ENCODE assay signal across 10 mouse cellular contexts in genomic region chr14:17005194-17006018, GRCm38 (mm10).
DNase-seq lines count a peak whose midpoint lies in the region; ATAC-seq and TF ChIP-seq lines count a peak whose summit lies in the region.
"Had no signal": no experiment of that assay in that cellular context is flagged by ENCODE, and none has a peak within 500 bp of the region (broad histone marks: within the 10 kb centered on the region; RNA-seq: fewer than 3 reads in every experiment).

No protein-coding gene starts in this region.

- no peak overlapping the region for H3K4me2 ChIP-seq in intestine, embryonic 14.5 days (ENCODE audit: low read length)
- no peak overlapping the region for H3K4me2 ChIP-seq in intestine, postnatal 0 days (replicated peaks; ENCODE audit: low read depth)
- no peak overlapping the region for H3K4me2 ChIP-seq in embryonic facial prominence, embryonic 15.5 days (replicated peaks)

- no peaks in the 10 kb centered on the region for H3K9me3 ChIP-seq in intestine, embryonic 14.5 days (ENCODE audit: control insufficient read depth, low read length)
- no peaks in the 10 kb centered on the region for H3K9me3 ChIP-seq in intestine, postnatal 0 days (ENCODE audit: control insufficient read depth)
- H3K9me3 ChIP-seq in embryonic facial prominence, embryonic 15.5 days (replicated peaks), result no peaks in the 10 kb centered on the region

- ATAC-seq in intestine, embryonic 14.5 days (replicated peaks; ENCODE audit: low FRiP score, low TSS enrichment, low read depth), result peak; percentile 75
- ATAC-seq in intestine, postnatal 0 days, result no peak
- peak; percentile 63 for ATAC-seq in embryonic facial prominence, embryonic 15.5 days (ENCODE audit: insufficient number of reproducible peaks, low FRiP score, low TSS enrichment, low read depth)

- 49% methylated on average over 6 of the region's 8 CpGs for WGBS in intestine, embryonic 14.5 days
- WGBS in intestine, postnatal 0 days, result 57% methylated on average over 6 of the region's 8 CpGs
- WGBS in embryonic facial prominence, embryonic 15.5 days, result 81% methylated on average over 8 of the region's 8 CpGs

- H3K4me1 ChIP-seq in intestine, embryonic 14.5 days (replicated peaks; ENCODE audit: control insufficient read depth, insufficient read depth, low read length), result peaks cover 10% of the 10 kb centered on the region
- no peaks in the 10 kb centered on the region for H3K4me1 ChIP-seq in intestine, postnatal 0 days (replicated peaks; ENCODE audit: control insufficient read depth, insufficient read depth, low read length)
- peaks cover 10% of the 10 kb centered on the region for H3K4me1 ChIP-seq in embryonic facial prominence, embryonic 15.5 days

- H3K9ac ChIP-seq in intestine, embryonic 14.5 days (ENCODE audit: low read length), result no peak overlapping the region
- H3K9ac ChIP-seq in intestine, postnatal 0 days (ENCODE audit: low read depth, low read length), result no peak overlapping the region
- no peak overlapping the region for H3K9ac ChIP-seq in embryonic facial prominence, embryonic 15.5 days

- no peak overlapping the region for H3K27ac ChIP-seq in intestine, embryonic 14.5 days (ENCODE audit: low read depth)
- H3K27ac ChIP-seq in intestine, postnatal 0 days (ENCODE audit: low read depth, low read length), result no peak overlapping the region
- 0 out of 2 replicates have a peak overlapping the region, but pooled peaks have one; percentile 34 for H3K27ac ChIP-seq in embryonic facial prominence, embryonic 15.5 days (replicated peaks)
- H3K27ac ChIP-seq: layer of hippocampus, adult 2 months; macrophage had no signal

- DNase-seq in intestine, embryonic 14.5 days (ENCODE audit: low spot score), result no peak
- DNase-seq in 3T3-L1 (ENCODE audit: low read depth, low spot score), result peak; percentile 27
- DNase-seq in kidney, postnatal 4 days, result peak; percentile 14 to 36
- no peak for DNase-seq in retina, postnatal 1 day
- DNase-seq in cerebellum, adult 8-10 months, result no peak
- DNase-seq in yolk sac, embryonic 10.5 days (ENCODE audit: low spot score), result no peak

- no peak for TF ChIP-seq CTCF in intestine, postnatal 0 days (IDR thresholded peaks at IDR 0.05; ENCODE audit: low read depth)

- no peak overlapping the region for H3K4me3 ChIP-seq in intestine, embryonic 14.5 days (ENCODE audit: low read depth, low read length)
- no peak overlapping the region for H3K4me3 ChIP-seq in intestine, postnatal 0 days (ENCODE audit: low read depth, low read length)
- no peak overlapping the region for H3K4me3 ChIP-seq in embryonic facial prominence, embryonic 15.5 days (replicated peaks)
- H3K4me3 ChIP-seq: layer of hippocampus, adult 2 months had no signal

- no peaks in the 10 kb centered on the region for H3K36me3 ChIP-seq in intestine, embryonic 14.5 days (ENCODE audit: control insufficient read depth, insufficient read depth, low read length)
- no peaks in the 10 kb centered on the region for H3K36me3 ChIP-seq in intestine, postnatal 0 days (ENCODE audit: control insufficient read depth, insufficient read depth)
- H3K36me3 ChIP-seq in embryonic facial prominence, embryonic 15.5 days, result no peaks in the 10 kb centered on the region

- H3K27me3 ChIP-seq in intestine, embryonic 14.5 days (replicated peaks; ENCODE audit: control insufficient read depth, insufficient read depth, low read length), result no peaks in the 10 kb centered on the region
- H3K27me3 ChIP-seq in intestine, postnatal 0 days (replicated peaks; ENCODE audit: control insufficient read depth, insufficient read depth, low read length), result no peaks in the 10 kb centered on the region
- H3K27me3 ChIP-seq in embryonic facial prominence, embryonic 15.5 days, result no peaks in the 10 kb centered on the region

Comparison
In these comparisons a context has a peak if more than half of its experiments do, and no peak if none do; other contexts are left out.
1. DNase-seq: peak in 3T3-L1 (single experiment) and kidney, postnatal 4 days (2 of 2); none in intestine, embryonic 14.5 days (single experiment), retina, postnatal 1 day (single experiment), cerebellum, adult 8-10 months (single experiment) and yolk sac, embryonic 10.5 days (single experiment).